Mouse (Mus musculus): ENCODE measurements around the gene March9. TPM values are rescaled to one million over a fixed set of nuclear protein-coding genes. Genes with fewer than 3 reads are reported as not detected.

March9 gene
- 3.9 and 7.0 TPM in 2 replicates for polyA plus RNA-seq (2012; rRNA removed; ENCODE audit: low replicate concordance)

GRCm38 (mm10) chr10:127059968-127060916 is at the start of gene March9:
TSS of gene March9 (minus strand) at chr10:127060184.

GRCm38 (mm10) chr10:127075080-127075479 is 15.1 kb upstream of the March9 start, which contains the start of gene Agap2:
TSS of gene Agap2 (plus strand) at chr10:127075284.

GRCm38 (mm10) chr10:127070190-127071121 is 10.5 kb upstream of the March9 start, which contains the start of gene Tspan31:
TSS of gene Tspan31 (minus strand) at chr10:127070264.

GRCm38 (mm10) chr10:127063239-127063872 is 3.4 kb upstream of the March9 start, which contains the start of gene Cdk4:
TSS of gene Cdk4 (plus strand) at chr10:127063534.

GRCm38 (mm10) chr10:127047954-127048353 is 12.0 kb downstream of the March9 start, which contains the start of gene Cyp27b1:
TSS of gene Cyp27b1 (plus strand) at chr10:127048250.

GRCm38 (mm10) chr10:127041274-127041766 is 18.7 kb downstream of the March9 start, which contains the start of the genes Mettl1 and Eef1akmt3:
TSS of gene Mettl1 (plus strand) at chr10:127041414.
TSS of gene Eef1akmt3 (minus strand) at chr10:127041513.

GRCm38 (mm10) chr10:127030336-127031296 is 29.4 kb downstream of the March9 start, which contains the start of gene Tsfm:
TSS of gene Tsfm (minus strand) at chr10:127030840.

Other genes with a start within 250 kb of the March9 start
- 6.3 and 7.4 TPM in 2 replicates for gene Atp23, start 158.8 kb downstream of the March9 start, polyA plus RNA-seq (2012; rRNA removed; ENCODE audit: low replicate concordance)
- gene Ctdsp2, start 81.5 kb downstream of the March9 start, polyA plus RNA-seq (2012; rRNA removed; ENCODE audit: low replicate concordance) = 152 and 174 TPM in 2 replicates
- gene Avil, start 59.5 kb downstream of the March9 start, polyA plus RNA-seq (2012; rRNA removed; ENCODE audit: low replicate concordance) = 0.10 and 0.26 TPM in 2 replicates
- gene Tsfm, start 29.3 kb downstream of the March9 start, polyA plus RNA-seq (2012; rRNA removed; ENCODE audit: low replicate concordance) = 25.4 and 47.4 TPM in 2 replicates
- 18.1 and 27.7 TPM in 2 replicates for gene Mettl1, start 18.8 kb downstream of the March9 start, polyA plus RNA-seq (2012; rRNA removed; ENCODE audit: low replicate concordance)
- 0.40 and 0.49 TPM in 2 replicates for gene Eef1akmt3, start 18.7 kb downstream of the March9 start, polyA plus RNA-seq (2012; rRNA removed; ENCODE audit: low replicate concordance)
- gene Cyp27b1, start 11.9 kb downstream of the March9 start, polyA plus RNA-seq (2012; rRNA removed; ENCODE audit: low replicate concordance) = 0.26 and 0.52 TPM in 2 replicates
- 136 and 190 TPM in 2 replicates for gene Cdk4, start 3.4 kb upstream of the March9 start, polyA plus RNA-seq (2012; rRNA removed; ENCODE audit: low replicate concordance)
- 52.9 and 96.6 TPM in 2 replicates for gene Tspan31, start 10.1 kb upstream of the March9 start, polyA plus RNA-seq (2012; rRNA removed; ENCODE audit: low replicate concordance)
- 12.7 and 45.6 TPM in 2 replicates for gene Agap2, start 15.1 kb upstream of the March9 start, polyA plus RNA-seq (2012; rRNA removed; ENCODE audit: low replicate concordance)
- gene Os9, start 60.9 kb upstream of the March9 start, polyA plus RNA-seq (2012; rRNA removed; ENCODE audit: low replicate concordance) = 69.6 and 79.2 TPM in 2 replicates
- gene B4galnt1, start 105.0 kb upstream of the March9 start, polyA plus RNA-seq (2012; rRNA removed; ENCODE audit: low replicate concordance) = 109 and 214 TPM in 2 replicates
- gene Slc26a10, start 120.5 kb upstream of the March9 start, polyA plus RNA-seq (2012; rRNA removed; ENCODE audit: low replicate concordance) = 2.9 and 13.3 TPM in 2 replicates
- gene Arhgef25, start 129.9 kb upstream of the March9 start, polyA plus RNA-seq (2012; rRNA removed; ENCODE audit: low replicate concordance) = 32.2 and 35.6 TPM in 2 replicates
- 184 and 195 TPM in 2 replicates for gene Dtx3, start 135.5 kb upstream of the March9 start, polyA plus RNA-seq (2012; rRNA removed; ENCODE audit: low replicate concordance)
- 29.6 and 40.7 TPM in 2 replicates for gene Pip4k2c, start 151.4 kb upstream of the March9 start, polyA plus RNA-seq (2012; rRNA removed; ENCODE audit: low replicate concordance)
- 5.8 and 6.1 TPM in 2 replicates for gene Kif5a, start 203.2 kb upstream of the March9 start, polyA plus RNA-seq (2012; rRNA removed; ENCODE audit: low replicate concordance)
- 170 and 215 TPM in 2 replicates for gene Dctn2, start 206.2 kb upstream of the March9 start, polyA plus RNA-seq (2012; rRNA removed; ENCODE audit: low replicate concordance)
- 31.3 and 85.1 TPM in 2 replicates for gene Mbd6, start 228.8 kb upstream of the March9 start, polyA plus RNA-seq (2012; rRNA removed; ENCODE audit: low replicate concordance)